In the genomic region with DNA sequence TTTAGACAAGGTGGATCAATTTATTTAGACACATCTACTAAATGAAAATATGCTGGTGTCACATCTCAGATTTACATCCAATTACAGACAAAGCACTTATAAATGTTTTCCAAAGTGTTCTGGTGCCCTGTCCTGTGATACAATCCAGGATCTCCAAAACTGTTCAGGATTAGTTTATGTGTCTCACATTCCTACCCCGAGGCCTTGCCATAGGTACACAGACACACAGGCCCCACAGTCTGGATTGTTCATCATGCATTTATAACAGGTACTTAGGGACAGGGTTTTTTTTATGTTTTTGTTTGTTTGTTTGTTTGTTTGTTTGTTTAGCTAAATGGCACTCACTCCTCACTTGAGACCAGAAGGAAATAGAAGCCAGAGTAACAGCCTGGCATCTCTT, we compare ENCODE assay signal across 19 mouse cellular contexts.
DNase-seq lines count a peak whose midpoint lies in the region; ATAC-seq lines count a peak whose summit lies in the region.
"Had no signal": no experiment of that assay in that cellular context is flagged by ENCODE, and none has a peak within 500 bp of the region (broad histone marks: within the 10 kb centered on the region; RNA-seq: fewer than 3 reads in every experiment).

No protein-coding gene starts in this region.

- H3K27me3 ChIP-seq in hindbrain, embryonic 12.5 days = peaks cover 10% of the 10 kb centered on the region
- peaks cover 20% of the 10 kb centered on the region for H3K27me3 ChIP-seq in hindbrain, embryonic 13.5 days
- H3K27me3 ChIP-seq in neural tube, embryonic 11.5 days (ENCODE audit: control insufficient read depth, insufficient read depth, low read length) = no peaks in the 10 kb centered on the region
- H3K27me3 ChIP-seq in midbrain, embryonic 15.5 days (replicated peaks) = peaks cover 18% of the 10 kb centered on the region
- H3K27me3 ChIP-seq: CH12.LX; forebrain, embryonic 15.5 days; intestine, embryonic 15.5 days had no signal

- ATAC-seq in hindbrain, embryonic 12.5 days (ENCODE audit: low FRiP score) = peak; percentile 42; the same call in 1 of the 2 replicates
- ATAC-seq in hindbrain, embryonic 13.5 days (ENCODE audit: low FRiP score) = no peak
- ATAC-seq in neural tube, embryonic 11.5 days (ENCODE audit: insufficient read depth, low FRiP score, low TSS enrichment) = 0 out of 2 replicates have a peak, but pooled peaks have one; percentile 69
- 0 out of 2 replicates have a peak, but pooled peaks have one; percentile 74 for ATAC-seq in midbrain, embryonic 15.5 days (replicated peaks)
- ATAC-seq: forebrain, embryonic 15.5 days; intestine, embryonic 15.5 days had no signal

- H3K4me2 ChIP-seq in hindbrain, embryonic 12.5 days (replicated peaks) = no peak overlapping the region
- H3K4me2 ChIP-seq in hindbrain, embryonic 13.5 days = no peak overlapping the region
- no peak overlapping the region for H3K4me2 ChIP-seq in neural tube, embryonic 11.5 days (ENCODE audit: low read depth)
- no peak overlapping the region for H3K4me2 ChIP-seq in midbrain, embryonic 15.5 days
- H3K4me2 ChIP-seq: forebrain, embryonic 15.5 days; heart, embryonic 11.5 days; intestine, embryonic 15.5 days had no signal

- WGBS in hindbrain, embryonic 12.5 days = 62% methylated on average over 1 of the region's 1 CpGs
- WGBS in hindbrain, embryonic 13.5 days = 68% methylated on average over 1 of the region's 1 CpGs
- 58% methylated on average over 1 of the region's 1 CpGs for WGBS in neural tube, embryonic 11.5 days
- 34% methylated on average over 1 of the region's 1 CpGs for WGBS in midbrain, embryonic 15.5 days

- H3K4me3 ChIP-seq in hindbrain, embryonic 12.5 days = no peak overlapping the region
- H3K4me3 ChIP-seq in hindbrain, embryonic 13.5 days = no peak overlapping the region
- no peak overlapping the region for H3K4me3 ChIP-seq in neural tube, embryonic 11.5 days (ENCODE audit: low read depth, low read length)
- no peak overlapping the region for H3K4me3 ChIP-seq in midbrain, embryonic 15.5 days
- H3K4me3 ChIP-seq: forebrain, embryonic 15.5 days; heart, adult 2 months; hindbrain, embryonic 10.5 days; intestine, embryonic 15.5 days had no signal

- H3K27ac ChIP-seq in hindbrain, embryonic 12.5 days = no peak overlapping the region
- H3K27ac ChIP-seq in hindbrain, embryonic 13.5 days = no peak overlapping the region
- H3K27ac ChIP-seq in neural tube, embryonic 11.5 days (ENCODE audit: low read depth, low read length) = no peak overlapping the region
- no peak overlapping the region for H3K27ac ChIP-seq in midbrain, embryonic 15.5 days
- H3K27ac ChIP-seq: forebrain, embryonic 15.5 days; heart, adult 2 months; intestine, embryonic 15.5 days had no signal

- H3K9ac ChIP-seq in hindbrain, embryonic 12.5 days = no peak overlapping the region
- no peak overlapping the region for H3K9ac ChIP-seq in hindbrain, embryonic 13.5 days
- no peak overlapping the region for H3K9ac ChIP-seq in neural tube, embryonic 11.5 days (ENCODE audit: low read length)
- H3K9ac ChIP-seq in midbrain, embryonic 15.5 days = no peak overlapping the region
- H3K9ac ChIP-seq: forebrain, embryonic 15.5 days; intestine, embryonic 15.5 days had no signal

- no peak for DNase-seq in neural tube, embryonic 11.5 days (ENCODE audit: low spot score)
- DNase-seq in neural tube, embryonic 10.5 days (ENCODE audit: extremely low spot score, low spot score) = no peak
- DNase-seq in forelimb bud, embryonic 11.5 days (ENCODE audit: low read depth, low spot score) = peak; percentile 49
- DNase-seq in left cerebral cortex, adult 9 months (ENCODE audit: low spot score in 2 of 2) = no peak
- no peak for DNase-seq in adrenal gland, postnatal 36 days
- DNase-seq: adrenal gland, adult 2 months; adrenal gland, postnatal 25 days; cerebellum, adult 2 months; cerebellum, postnatal 10 days; gastrocnemius, postnatal 10 days; heart, adult 2 months had no signal

- H3K4me1 ChIP-seq in hindbrain, embryonic 12.5 days = peaks cover 19% of the 10 kb centered on the region
- H3K4me1 ChIP-seq in hindbrain, embryonic 13.5 days (replicated peaks) = peaks cover 10% of the 10 kb centered on the region; the same call in 1 of the 2 replicates
- H3K4me1 ChIP-seq in neural tube, embryonic 11.5 days (ENCODE audit: control insufficient read depth, insufficient read depth, low read length) = peaks cover 2% of the 10 kb centered on the region; the same call in 1 of the 2 replicates
- peaks cover 4% of the 10 kb centered on the region for H3K4me1 ChIP-seq in midbrain, embryonic 15.5 days
- H3K4me1 ChIP-seq: intestine, embryonic 15.5 days had no signal

- no peaks in the 10 kb centered on the region for H3K36me3 ChIP-seq in hindbrain, embryonic 12.5 days
- no peaks in the 10 kb centered on the region for H3K36me3 ChIP-seq in hindbrain, embryonic 13.5 days
- no peaks in the 10 kb centered on the region for H3K36me3 ChIP-seq in neural tube, embryonic 11.5 days (ENCODE audit: control insufficient read depth, insufficient read depth, low read length)
- no peaks in the 10 kb centered on the region for H3K36me3 ChIP-seq in midbrain, embryonic 15.5 days (replicated peaks)
- H3K36me3 ChIP-seq: forebrain, embryonic 15.5 days; hindbrain, embryonic 10.5 days; intestine, embryonic 15.5 days had no signal

- H3K9me3 ChIP-seq in hindbrain, embryonic 12.5 days (replicated peaks) = no peaks in the 10 kb centered on the region
- no peaks in the 10 kb centered on the region for H3K9me3 ChIP-seq in hindbrain, embryonic 13.5 days
- no peaks in the 10 kb centered on the region for H3K9me3 ChIP-seq in neural tube, embryonic 11.5 days (ENCODE audit: control insufficient read depth, low read length)
- H3K9me3 ChIP-seq in midbrain, embryonic 15.5 days = no peaks in the 10 kb centered on the region
- H3K9me3 ChIP-seq: forebrain, embryonic 15.5 days; hindbrain, embryonic 10.5 days; intestine, embryonic 15.5 days had no signal
